Mouse (Mus musculus): ENCODE results near the gene Prg3. TPM values are rescaled to one million over a fixed set of nuclear protein-coding genes. Genes with fewer than 3 reads are reported as not detected.

Gene Prg3
- polyA plus RNA-seq, 1 experiment from 2014 or later, result not detected

DNA sequence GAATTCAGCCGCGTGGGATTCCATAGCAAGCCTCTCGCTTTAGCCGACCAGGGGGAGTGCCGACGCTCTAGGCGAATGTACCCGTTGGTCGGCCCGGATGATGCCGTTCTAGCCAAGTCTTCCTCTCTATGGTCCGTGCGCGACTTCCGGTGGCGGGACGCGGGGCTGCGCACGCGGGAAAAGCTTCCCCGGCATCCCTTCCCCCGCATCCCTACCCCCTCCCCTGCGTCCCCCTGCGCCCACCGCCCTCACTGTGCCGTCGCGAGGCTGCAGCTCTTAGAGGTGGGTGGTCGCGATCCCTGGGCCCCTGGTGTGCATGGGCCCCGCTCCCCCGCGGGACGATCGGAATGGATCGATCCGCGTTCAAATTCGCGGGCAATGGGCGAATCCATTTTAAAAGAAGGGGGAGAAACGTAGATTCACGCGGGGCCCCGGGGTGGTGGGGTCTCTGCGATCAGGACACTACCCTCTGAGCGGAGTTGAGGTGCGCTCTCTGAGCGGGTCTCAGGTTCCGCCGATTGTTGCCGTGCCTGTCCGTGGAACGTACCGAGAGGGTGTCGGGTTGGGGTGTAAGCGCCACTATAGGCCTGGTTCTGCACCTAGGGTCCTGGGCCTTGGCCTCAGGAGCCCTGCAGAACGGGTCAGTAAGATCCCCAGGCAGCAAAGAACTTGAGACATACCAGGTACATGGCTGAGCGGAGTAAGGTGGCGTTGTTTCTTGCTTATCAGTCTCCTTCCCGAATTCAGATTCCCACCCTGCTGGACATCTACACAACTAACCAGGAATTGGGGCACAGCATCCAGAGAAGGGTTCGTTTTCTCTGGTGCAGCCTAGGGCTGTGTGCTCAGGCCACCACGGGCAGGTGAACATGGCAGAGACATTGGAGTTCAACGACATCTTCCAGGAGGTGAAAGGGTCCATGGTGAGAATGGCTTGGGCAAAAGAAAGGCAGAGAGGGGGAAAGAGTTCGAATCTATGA lies 49.3 kb downstream of the Prg3 start, which contains the start of the genes Ssrp1 and P2rx3:
Ssrp1 (plus strand) TSS at position 188 of the 980 bp plus-strand sequence.
P2rx3 (minus strand) TSS at position 416 of the 980 bp plus-strand sequence.
- Histone ChIP-seq H3K27ac (replicated peaks; ENCODE audit: low read depth, low read length) (peak within 1 kb of the TSS; percentile 85), H3K4me2 (ENCODE audit: low read depth, low read length) (peak within 1 kb of the TSS; percentile 60), H3K4me3 (ENCODE audit: low read depth, low read length) (peak within 1 kb of the TSS; percentile 57), H3K36me3 (ENCODE audit: control insufficient read depth, insufficient read depth, low read length) (peaks cover 33% of the 10 kb centered on the region), H3K9ac (ENCODE audit: low read depth, low read length) (peak within 1 kb of the TSS; percentile 83), H3K4me1 (ENCODE audit: control insufficient read depth, insufficient read depth, low read length) (peaks cover 6% of the 10 kb centered on the region), H3K27me3 (replicated peaks; ENCODE audit: control insufficient read depth, insufficient read depth, low read length) (no peaks in the 10 kb centered on the region), H3K9me3 (ENCODE audit: control insufficient read depth, low read length) (no peaks in the 10 kb centered on the region)
- WGBS, result under 1% methylated on average over 53 of the region's 66 CpGs
- ATAC-seq (ENCODE audit: low read depth) (peak; percentile 98), DNase-seq (ENCODE audit: low spot score) (peak; percentile 97)

GRCm38 (mm10) chr2:85038336-85038735 lies 50.3 kb downstream of the Prg3 start:
- DNase-seq (ENCODE audit: low spot score) (no peak), ATAC-seq (ENCODE audit: low read depth) (no peak)
- H3K9ac ChIP-seq (ENCODE audit: low read depth, low read length), result peak overlapping the region; percentile 83
- peaks cover 6% of the 10 kb centered on the region for H3K4me1 ChIP-seq (ENCODE audit: control insufficient read depth, insufficient read depth, low read length)
- H3K27me3 ChIP-seq (replicated peaks; ENCODE audit: control insufficient read depth, insufficient read depth, low read length), result no peaks in the 10 kb centered on the region
- peak overlapping the region; percentile 57 for H3K4me3 ChIP-seq (ENCODE audit: low read depth, low read length)
- WGBS, result 75% methylated on average over 13 of the region's 13 CpGs
- peak overlapping the region; percentile 60 for H3K4me2 ChIP-seq (ENCODE audit: low read depth, low read length)
- H3K27ac ChIP-seq (replicated peaks; ENCODE audit: low read depth, low read length), result no peak overlapping the region
- no peaks in the 10 kb centered on the region for H3K9me3 ChIP-seq (ENCODE audit: control insufficient read depth, low read length)
- peaks cover 43% of the 10 kb centered on the region for H3K36me3 ChIP-seq (ENCODE audit: control insufficient read depth, insufficient read depth, low read length)

Other genes with a start within 250 kb of the Prg3 start
- gene Gm19426, start 244.6 kb upstream of the Prg3 start, polyA plus RNA-seq (2014; fragmentation: Nextera tagmentation; extraction: Ambion mirVana), result 3.9 and 4.0 TPM in 2 replicates
- 63.0 and 64.7 TPM in 2 replicates for gene Serping1, start 212.8 kb upstream of the Prg3 start, polyA plus RNA-seq (2014; fragmentation: Nextera tagmentation; extraction: Ambion mirVana)
- 44.5 and 48.2 TPM in 2 replicates for gene Ube2l6, start 189.4 kb upstream of the Prg3 start, polyA plus RNA-seq (2014; fragmentation: Nextera tagmentation; extraction: Ambion mirVana)
- 0.48 and 1.6 TPM in 2 replicates for gene Smtnl1, start 165.6 kb upstream of the Prg3 start, polyA plus RNA-seq (2014; fragmentation: Nextera tagmentation; extraction: Ambion mirVana)
- gene Timm10, start 161.2 kb upstream of the Prg3 start, polyA plus RNA-seq (2014; fragmentation: Nextera tagmentation; extraction: Ambion mirVana), result 55.5 and 55.7 TPM in 2 replicates
- 14.3 and 17.0 TPM in 2 replicates for gene Slc43a1, start 149.4 kb upstream of the Prg3 start, polyA plus RNA-seq (2014; fragmentation: Nextera tagmentation; extraction: Ambion mirVana)
- gene Rtn4rl2, start 101.5 kb upstream of the Prg3 start, polyA plus RNA-seq (2014; fragmentation: Nextera tagmentation; extraction: Ambion mirVana), result 2.5 and 3.4 TPM in 2 replicates
- 36.6 and 38.8 TPM in 2 replicates for gene Slc43a3, start 51.6 kb upstream of the Prg3 start, polyA plus RNA-seq (2014; fragmentation: Nextera tagmentation; extraction: Ambion mirVana)
- 0.34 TPM in 1 of 2 replicates, not detected in the other for gene Prg2, start 7.8 kb upstream of the Prg3 start, polyA plus RNA-seq (2014; fragmentation: Nextera tagmentation; extraction: Ambion mirVana)
- gene Ssrp1, start 49.0 kb downstream of the Prg3 start, polyA plus RNA-seq (2014; fragmentation: Nextera tagmentation; extraction: Ambion mirVana), result 217 and 272 TPM in 2 replicates
- 6.7 and 7.0 TPM in 2 replicates for gene P2rx3, start 49.2 kb downstream of the Prg3 start, polyA plus RNA-seq (2014; fragmentation: Nextera tagmentation; extraction: Ambion mirVana)
- gene Tnks1bp1, start 59.8 kb downstream of the Prg3 start, polyA plus RNA-seq (2014; fragmentation: Nextera tagmentation; extraction: Ambion mirVana), result 14.7 and 16.6 TPM in 2 replicates
- 62.0 and 63.2 TPM in 2 replicates for gene Aplnr, start 148.0 kb downstream of the Prg3 start, polyA plus RNA-seq (2014; fragmentation: Nextera tagmentation; extraction: Ambion mirVana)
- gene Lrrc55, start 209.0 kb downstream of the Prg3 start, polyA plus RNA-seq (2014; fragmentation: Nextera tagmentation; extraction: Ambion mirVana), result 2.1 and 2.3 TPM in 2 replicates